Mouse (Mus musculus) testis, adult 2 months (tissue): ENCODE measurements around the gene Erp27.

Source experiments
- CTCF ChIP-seq: fragments of 200-500 bp; IDR thresholded peaks from 2 replicates; pipeline ENCODE4 v1.5.1; 2012; ENCODE audit warnings: low read depth, mild to moderate bottlenecking, inconsistent platforms, low read length, moderate library complexity; ENCODE audit not compliant: control insufficient read depth, insufficient read depth, insufficient replicate concordance
- POLR2A ChIP-seq: fragments of 200-500 bp; IDR thresholded peaks from 2 replicates; pipeline ENCODE4 v1.6.1; 2012; ENCODE audit warnings: low read depth, mild to moderate bottlenecking, inconsistent platforms, low read length, moderate library complexity; ENCODE audit not compliant: control insufficient read depth

DNA sequence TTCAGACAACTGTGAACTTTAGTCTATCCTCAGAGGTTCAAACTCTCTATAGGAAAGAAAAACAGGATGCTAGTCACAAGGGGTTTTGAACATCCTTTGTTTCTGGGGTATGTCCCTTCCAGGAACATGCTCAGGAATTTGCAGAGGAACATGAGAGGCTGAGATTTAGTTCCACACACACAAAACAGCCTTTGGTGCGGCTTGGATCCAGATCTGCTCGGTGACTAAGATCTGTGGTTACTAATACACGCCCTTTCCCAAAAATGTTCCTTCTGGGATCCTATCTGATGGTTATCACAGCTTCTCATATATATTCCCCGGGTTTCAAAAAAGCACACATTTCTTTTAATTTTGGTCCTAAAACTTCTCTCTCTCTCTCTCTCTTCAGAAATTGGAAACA, 24.2 kb downstream of the Erp27 start:
- TF ChIP-seq POLR2A (no peak), CTCF (no peak)
